Mouse (Mus musculus) cerebellum, postnatal 25 days (tissue): ENCODE measurements around the gene Ercc1.

Experiments
- DNase-seq, 2 experiments: peaks; one replicate each; pipeline ENCODE4 v3.0.0; 2021; ENCODE audit warnings: mixed read lengths in 2 of 2

The Ercc1 gene

GRCm38 (mm10) chr7:19344237-19344847 lies at the start of gene Ercc1:
TSS of gene Ercc1 (plus strand) at chr7:19344778.
- DNase-seq, result peak in 1 of 2 experiments; percentile 54

DNA sequence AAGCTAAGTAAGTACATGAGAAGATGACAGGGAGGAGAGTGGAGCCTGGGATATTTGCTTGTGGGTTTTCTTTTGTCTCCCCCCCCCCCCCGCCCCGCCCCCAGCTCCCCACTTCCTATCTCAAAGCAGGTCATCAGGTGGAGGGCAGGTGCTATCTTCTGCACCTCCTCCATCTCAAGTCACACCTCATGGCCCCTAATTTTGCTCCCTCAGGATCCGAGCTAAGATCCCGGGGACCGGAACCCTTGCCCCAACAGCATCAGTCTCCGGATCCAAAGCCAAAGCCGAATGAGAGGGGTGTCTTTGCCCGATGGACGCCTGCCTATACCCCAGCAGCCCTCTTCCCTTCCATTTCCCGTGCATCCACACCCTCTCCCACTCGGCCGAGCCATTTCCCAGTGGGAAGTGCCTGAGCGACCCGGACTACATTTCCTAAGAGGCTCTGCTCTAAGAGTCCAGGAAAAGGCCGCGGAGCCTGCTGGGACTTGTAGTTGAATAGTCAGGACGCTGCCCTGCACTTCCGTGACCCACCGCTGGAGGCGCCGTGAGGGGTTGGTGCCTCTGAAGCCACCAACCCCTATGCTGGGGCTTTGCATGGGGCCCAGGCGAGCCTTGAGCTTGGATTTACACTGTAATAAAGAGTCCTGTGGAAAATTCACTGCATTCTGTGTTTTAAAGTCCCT lies 48.9 kb upstream of the Ercc1 start:
- peak; percentile 99 to 100 for DNase-seq

GRCm38 (mm10) chr7:19297034-19297433 lies 47.5 kb upstream of the Ercc1 start:
- DNase-seq, result peak in 1 of 2 experiments; percentile 38

- DNase-seq, result no peak
Measured at GRCm38 (mm10) chr7:19297794-19298193, 46.8 kb upstream of the Ercc1 start.

DNA sequence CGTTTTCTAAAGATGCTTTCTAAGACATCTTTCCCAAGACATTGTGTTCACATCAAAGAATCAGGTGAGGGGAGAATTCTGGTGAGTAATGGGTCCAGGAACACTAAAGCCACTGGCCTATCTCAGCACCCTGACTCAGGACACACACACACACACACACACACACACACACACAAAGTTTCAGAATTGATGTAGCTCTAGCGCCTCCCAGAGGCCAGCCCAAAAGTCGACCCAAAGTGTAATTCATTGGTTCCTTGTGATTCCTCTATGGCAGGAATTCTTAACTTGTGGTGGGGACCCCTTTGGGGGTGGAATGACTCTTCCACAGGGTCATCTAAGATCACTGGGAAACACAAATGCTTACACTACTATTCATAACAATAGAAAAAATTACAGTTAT lies 45.4 kb upstream of the Ercc1 start:
- DNase-seq, result peak; percentile 61 to 78

- peak; percentile 86 to 93 for DNase-seq
Measured at GRCm38 (mm10) chr7:19300501-19301421, 43.8 kb upstream of the Ercc1 start.

GRCm38 (mm10) chr7:19301461-19302263 lies 42.9 kb upstream of the Ercc1 start:
- DNase-seq, result peak; percentile 27 to 43

DNA sequence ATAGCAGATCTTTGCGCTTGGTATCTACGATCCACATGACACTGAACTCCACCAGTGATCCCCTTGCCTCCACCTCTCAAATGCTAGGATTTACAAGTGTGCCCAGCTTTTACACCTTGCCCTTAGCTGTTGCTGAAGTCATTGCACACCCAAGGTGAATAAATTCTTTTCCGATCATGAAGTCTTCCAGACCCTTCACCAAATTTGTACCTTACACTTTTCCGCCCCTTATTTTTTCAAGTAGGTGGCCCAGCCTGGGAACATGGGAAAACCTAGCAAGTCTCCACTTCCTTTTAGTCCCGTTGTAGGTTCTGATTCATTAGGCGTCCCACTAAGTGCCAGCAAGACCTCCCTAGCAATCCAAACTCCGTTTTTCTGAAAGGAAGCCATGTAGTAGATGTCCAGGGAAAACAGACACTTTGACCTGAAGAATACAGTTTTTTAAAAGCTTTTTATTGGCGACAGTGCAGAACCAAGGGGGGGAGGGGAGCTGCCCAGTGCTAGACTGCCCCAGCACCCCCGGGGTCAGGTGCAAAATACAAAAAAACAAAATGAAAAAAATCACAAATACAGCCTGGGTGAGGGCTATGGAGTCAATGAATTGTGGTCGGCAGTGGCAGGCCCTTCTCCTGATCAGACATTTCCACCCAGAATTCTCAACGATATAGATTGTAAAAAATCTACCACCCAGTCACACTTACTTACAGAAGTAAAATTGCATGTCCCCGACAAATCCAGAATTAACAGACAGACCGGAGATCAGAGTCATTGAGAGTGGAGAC lies 42.1 kb upstream of the Ercc1 start:
- peak in 1 of 2 experiments; percentile 23 for DNase-seq

DNA sequence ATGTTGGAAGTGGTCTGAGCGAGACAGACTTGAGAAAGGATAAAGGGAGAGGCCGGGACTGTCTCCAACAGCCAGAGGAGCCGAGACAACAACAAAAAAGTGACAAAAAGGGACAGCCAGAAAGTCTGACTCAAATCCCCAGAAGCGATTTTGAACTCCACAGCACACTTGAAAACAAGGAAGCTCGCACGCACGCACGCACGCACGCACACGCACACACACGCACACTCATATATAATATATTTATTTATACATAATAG lies 41.6 kb upstream of the Ercc1 start:
- no peak for DNase-seq

- peak; percentile 88 to 93 for DNase-seq
Measured at GRCm38 (mm10) chr7:19303770-19304169, 40.8 kb upstream of the Ercc1 start.

- peak in 1 of 2 experiments; percentile 20 for DNase-seq
Measured at GRCm38 (mm10) chr7:19304501-19305412, 39.8 kb upstream of the Ercc1 start.

DNA sequence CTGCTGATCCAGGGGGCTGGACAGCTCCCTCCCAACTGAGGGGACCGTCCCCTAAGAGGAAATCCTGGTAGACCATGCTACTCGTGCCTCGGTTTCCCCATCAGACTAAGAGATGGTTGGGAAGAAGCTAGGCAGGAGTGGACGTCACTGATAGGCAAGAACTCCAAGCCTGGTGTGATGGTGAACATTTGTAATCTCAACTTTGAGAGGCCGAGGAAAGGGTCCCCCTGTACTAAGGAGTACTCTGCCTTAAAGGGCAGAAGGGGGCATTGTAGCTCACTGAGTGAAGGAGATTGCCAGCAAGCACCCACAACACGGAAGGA lies 39.2 kb upstream of the Ercc1 start:
- no peak for DNase-seq

GRCm38 (mm10) chr7:19305796-19306765 lies 38.5 kb upstream of the Ercc1 start:
- DNase-seq, result no peak

- peak in 1 of 2 experiments; percentile 28 for DNase-seq
Measured at GRCm38 (mm10) chr7:19306819-19307738, 37.5 kb upstream of the Ercc1 start.

DNA sequence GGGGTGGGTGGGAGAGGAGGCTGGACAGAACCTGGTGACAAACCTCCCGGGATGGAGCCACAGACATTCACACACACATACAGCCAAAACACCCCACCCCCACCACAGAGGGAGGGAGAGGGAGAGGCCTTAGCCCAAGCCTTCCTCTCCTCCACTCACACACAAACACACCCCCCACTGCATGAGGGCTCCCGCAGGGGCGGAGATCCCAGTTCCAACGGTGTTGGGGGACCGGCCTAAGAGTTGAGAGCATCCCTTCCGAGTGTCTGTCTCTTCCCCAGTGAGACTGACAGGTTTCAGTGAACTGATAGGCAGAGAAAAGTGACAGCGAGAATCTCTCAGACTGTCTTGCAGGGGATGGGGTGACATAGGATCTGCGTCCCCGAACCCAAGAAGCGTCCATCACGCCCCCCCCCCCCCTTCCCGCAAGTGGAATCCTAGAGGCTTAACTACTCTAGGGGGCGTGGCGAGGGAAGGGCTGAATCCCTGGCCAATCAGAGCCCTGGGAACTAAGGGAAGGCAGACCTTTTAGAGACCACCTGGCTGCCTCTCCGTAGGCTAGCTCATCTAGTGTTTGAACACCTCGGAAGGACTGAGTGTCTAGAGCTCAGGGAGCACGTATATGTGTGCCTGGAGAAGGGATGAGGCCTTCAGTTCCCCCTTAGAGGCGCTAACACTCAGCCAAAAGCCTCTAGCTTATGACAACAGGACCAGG lies 36.7 kb upstream of the Ercc1 start:
- DNase-seq, result peak; percentile 44 to 86

GRCm38 (mm10) chr7:19308454-19309277 lies 35.9 kb upstream of the Ercc1 start:
- DNase-seq, result peak; percentile 98
